Mouse (Mus musculus): Measurements from ENCODE around the gene Olfr433. TPM values are rescaled to one million over a fixed set of nuclear protein-coding genes. Genes with fewer than 3 reads are reported as not detected.
"Not testable (repeated sequence)": the region's sequence is repeated elsewhere in the genome, so short reads cannot be mapped to it uniquely, and the experiment has no call there.

Olfr433 gene
- polyA plus RNA-seq (2015; fragmentation: Nextera tagmentation; extraction: Ambion mirVana): not detected in 2 replicates

DNA sequence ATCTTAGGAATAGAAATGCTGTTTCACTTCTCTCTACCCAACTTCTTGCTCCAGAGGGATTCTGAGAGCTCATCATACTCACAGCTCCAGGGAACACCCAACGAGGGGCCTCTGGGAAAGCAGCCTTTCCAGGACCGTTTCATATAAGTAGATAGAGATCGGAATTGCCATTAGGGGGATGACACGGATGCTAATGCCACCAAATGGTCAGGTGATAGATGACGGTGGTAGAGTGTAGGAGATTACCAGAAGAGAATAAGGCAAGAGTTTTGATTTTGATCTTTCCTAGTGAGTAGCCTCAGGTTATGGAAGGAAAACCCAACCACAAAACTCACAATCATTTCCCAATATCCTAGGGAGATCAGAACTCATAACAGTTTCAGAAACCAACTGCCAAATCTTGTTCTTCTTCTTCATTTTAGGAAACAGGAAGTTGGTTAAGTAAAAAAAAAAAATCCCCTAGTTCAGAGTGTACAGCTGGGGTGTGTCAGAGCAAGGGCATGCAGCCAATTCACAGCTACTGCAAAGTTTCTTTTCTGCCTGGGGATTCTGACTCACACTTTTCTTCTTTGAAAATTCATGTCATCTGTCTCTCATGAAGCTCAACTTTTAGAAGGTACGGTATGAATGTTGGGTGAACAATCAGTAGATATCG lies at the start of gene Olfr433:
Gene Olfr433 (plus strand): TSS at position 183 of the 655 bp plus-strand sequence.
- Histone ChIP-seq H3K4me3 (no peak within 1 kb of the TSS), H3K4me1 (no peaks in the 10 kb centered on the region), H3K36me3 (ENCODE audit: poor library complexity, severe bottlenecking) (no peaks in the 10 kb centered on the region), H3K4me2 (no peak within 1 kb of the TSS), H3K27me3 (no peaks in the 10 kb centered on the region), H3K27ac (no peak within 1 kb of the TSS), H3K9me3 (replicated peaks) (no peaks in the 10 kb centered on the region), H3K9ac (no peak within 1 kb of the TSS)
- no peak for ATAC-seq
- 92% methylated on average over 7 of the region's 7 CpGs for WGBS

DNA sequence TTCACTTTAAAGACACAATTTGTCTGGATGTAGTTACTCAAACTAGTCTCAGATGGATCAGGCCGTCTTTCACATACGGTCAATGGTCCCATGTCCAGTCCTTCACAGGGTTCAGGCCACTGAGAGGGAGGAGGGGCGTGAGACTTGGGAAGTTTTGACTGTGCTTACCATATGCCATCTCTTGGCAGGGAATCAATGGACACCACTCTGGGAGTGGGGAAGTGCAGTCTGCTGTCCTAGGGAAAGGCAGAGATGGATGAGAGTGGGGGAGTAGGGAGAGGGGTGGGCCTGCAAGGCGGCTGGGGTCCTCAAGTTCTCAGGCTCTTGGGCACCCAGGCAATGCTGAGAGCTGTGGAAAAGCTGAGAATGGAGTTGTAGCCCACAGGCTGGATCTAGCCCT lies 45.5 kb upstream of the Olfr433 start:
- H3K4me2 ChIP-seq: no peak overlapping the region
- H3K36me3 ChIP-seq (ENCODE audit: poor library complexity, severe bottlenecking): no peaks in the 10 kb centered on the region
- no peak overlapping the region for H3K4me3 ChIP-seq
- no peak overlapping the region for H3K27ac ChIP-seq
- H3K9ac ChIP-seq: no peak overlapping the region
- 87% methylated on average over 4 of the region's 4 CpGs for WGBS
- ATAC-seq: no peak
- no peaks in the 10 kb centered on the region for H3K9me3 ChIP-seq (replicated peaks)
- H3K27me3 ChIP-seq: no peaks in the 10 kb centered on the region
- H3K4me1 ChIP-seq: no peaks in the 10 kb centered on the region

- H3K4me3 ChIP-seq; H3K9ac ChIP-seq; H3K9me3 ChIP-seq (replicated peaks); H3K4me1 ChIP-seq; H3K4me2 ChIP-seq; H3K27ac ChIP-seq; H3K27me3 ChIP-seq; H3K36me3 ChIP-seq (ENCODE audit: poor library complexity, severe bottlenecking); ATAC-seq: not testable (repeated sequence)
- WGBS: 93% methylated on average over 2 of the region's 3 CpGs
Observed at GRCm38 (mm10) chr1:174004352-174005109, 36.0 kb upstream of the Olfr433 start.

DNA sequence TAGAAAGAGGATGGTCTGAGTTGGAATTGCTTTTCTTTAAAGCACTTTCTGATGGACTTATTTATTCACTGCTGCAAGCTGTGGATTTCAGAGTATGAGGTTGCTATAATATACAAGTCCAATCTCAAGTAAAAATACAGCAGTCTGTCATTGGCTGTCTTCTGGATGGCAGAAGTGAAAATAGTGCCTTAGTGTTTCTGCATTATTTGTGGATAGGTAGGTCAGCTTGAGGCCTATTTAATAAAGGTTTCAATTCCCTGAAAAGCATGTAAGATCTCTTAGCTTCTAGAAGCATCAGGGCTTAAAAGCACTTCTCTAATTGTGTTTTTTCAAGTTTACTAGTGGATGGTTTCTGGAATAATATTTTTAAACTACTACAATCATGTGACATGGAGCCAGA lies 33.5 kb upstream of the Olfr433 start:
- H3K4me2 ChIP-seq; H3K4me1 ChIP-seq; H3K9me3 ChIP-seq (replicated peaks); H3K9ac ChIP-seq; H3K4me3 ChIP-seq; H3K27ac ChIP-seq; H3K27me3 ChIP-seq; ATAC-seq; H3K36me3 ChIP-seq (ENCODE audit: poor library complexity, severe bottlenecking): not testable (repeated sequence)

DNA sequence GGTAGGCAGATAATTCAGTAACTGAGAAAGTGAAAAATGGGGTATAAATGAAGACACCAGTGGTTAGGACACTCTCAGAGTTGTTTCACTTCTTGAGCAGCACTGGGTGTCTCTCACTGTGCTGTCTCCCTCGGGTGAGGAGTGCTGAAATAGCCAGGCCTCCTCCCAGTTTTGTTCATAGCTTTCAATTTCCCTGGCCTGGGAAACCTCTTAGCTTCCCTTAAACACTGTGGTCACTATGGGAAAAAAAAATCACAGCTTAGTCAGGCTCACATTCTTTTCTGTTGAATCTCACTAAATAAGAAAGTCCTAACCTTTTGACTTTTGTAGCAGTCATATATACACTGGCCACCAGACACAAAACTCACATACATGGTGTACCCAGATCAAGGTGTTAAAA lies 8.8 kb upstream of the Olfr433 start, which contains the start of gene Ifi205:
Gene Ifi205 (minus strand): TSS at position 113 of the 400 bp plus-strand sequence.
- WGBS: 52% methylated on average over 1 of the region's 1 CpGs
- Histone ChIP-seq H3K4me1 (no peaks in the 10 kb centered on the region), H3K27me3 (no peaks in the 10 kb centered on the region), H3K4me3 (no peak within 1 kb of the TSS), H3K9me3 (replicated peaks) (no peaks in the 10 kb centered on the region), H3K4me2 (no peak within 1 kb of the TSS), H3K27ac (no peak within 1 kb of the TSS), H3K36me3 (ENCODE audit: poor library complexity, severe bottlenecking) (no peaks in the 10 kb centered on the region), H3K9ac (no peak within 1 kb of the TSS)
- ATAC-seq: no peak

DNA sequence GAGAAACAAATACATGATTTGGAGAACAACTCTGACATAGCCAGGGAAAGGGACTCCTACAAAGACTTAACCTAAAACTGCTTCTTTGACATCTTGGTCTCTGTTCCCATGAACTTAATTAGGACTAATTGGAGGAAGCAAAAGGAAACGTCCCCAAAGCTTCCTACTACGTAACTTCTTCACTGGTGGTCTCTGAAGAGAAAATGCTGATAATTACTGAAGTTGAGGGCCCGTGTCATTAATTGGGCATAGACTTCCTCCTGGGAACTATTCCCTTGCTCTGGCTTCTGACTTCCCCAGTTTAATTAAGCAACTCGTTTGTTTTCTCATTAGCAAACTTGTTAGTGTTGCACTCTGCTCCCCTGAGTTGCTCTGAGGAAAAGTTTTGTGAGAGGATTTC lies 4.7 kb upstream of the Olfr433 start:
- H3K27ac ChIP-seq: no peak overlapping the region
- no peak overlapping the region for H3K9ac ChIP-seq
- ATAC-seq: no peak
- H3K9me3 ChIP-seq (replicated peaks): no peaks in the 10 kb centered on the region
- 41% methylated on average over 4 of the region's 4 CpGs for WGBS
- no peaks in the 10 kb centered on the region for H3K27me3 ChIP-seq
- no peaks in the 10 kb centered on the region for H3K36me3 ChIP-seq (ENCODE audit: poor library complexity, severe bottlenecking)
- no peaks in the 10 kb centered on the region for H3K4me1 ChIP-seq
- no peak overlapping the region for H3K4me3 ChIP-seq
- no peak overlapping the region for H3K4me2 ChIP-seq

DNA sequence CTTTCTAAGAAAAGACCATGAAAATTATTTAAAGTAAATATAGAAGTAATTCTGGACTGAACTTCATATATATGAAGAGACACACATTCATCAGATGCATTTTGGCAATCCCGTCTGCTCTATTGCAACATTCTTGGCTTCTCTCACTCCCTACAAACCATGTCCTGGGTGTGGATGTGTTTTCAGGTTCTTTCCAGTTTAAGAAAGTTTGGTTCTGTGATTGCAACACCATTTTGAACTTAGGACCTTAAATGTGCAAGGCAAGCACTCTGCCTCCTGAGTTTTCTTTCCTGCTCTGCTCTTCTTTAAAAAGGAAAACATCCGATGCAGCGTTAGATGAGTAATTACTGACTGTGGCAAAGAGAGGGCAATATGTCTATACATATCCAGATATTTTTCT lies 2.0 kb upstream of the Olfr433 start:
- 92% methylated on average over 3 of the region's 3 CpGs for WGBS
- H3K4me3 ChIP-seq: no peak overlapping the region
- ATAC-seq: no peak

GRCm38 (mm10) chr1:174042091-174042884 lies 1.8 kb downstream of the Olfr433 start:
- not testable (repeated sequence) for H3K4me2 ChIP-seq; H3K9ac ChIP-seq; H3K36me3 ChIP-seq (ENCODE audit: poor library complexity, severe bottlenecking); H3K27me3 ChIP-seq; H3K9me3 ChIP-seq (replicated peaks); H3K4me1 ChIP-seq; H3K4me3 ChIP-seq; H3K27ac ChIP-seq
- 90% methylated on average over 12 of the region's 12 CpGs for WGBS
- peak; percentile 13; the same call in 1 of the 2 replicates for ATAC-seq

More for the DNA sequence above, 2.0 kb upstream of the Olfr433 start:
- Histone ChIP-seq H3K9ac (no peak overlapping the region), H3K4me2 (no peak overlapping the region), H3K4me1 (no peaks in the 10 kb centered on the region), H3K9me3 (replicated peaks) (no peaks in the 10 kb centered on the region), H3K36me3 (ENCODE audit: poor library complexity, severe bottlenecking) (no peaks in the 10 kb centered on the region), H3K27ac (no peak overlapping the region), H3K27me3 (no peaks in the 10 kb centered on the region)

DNA sequence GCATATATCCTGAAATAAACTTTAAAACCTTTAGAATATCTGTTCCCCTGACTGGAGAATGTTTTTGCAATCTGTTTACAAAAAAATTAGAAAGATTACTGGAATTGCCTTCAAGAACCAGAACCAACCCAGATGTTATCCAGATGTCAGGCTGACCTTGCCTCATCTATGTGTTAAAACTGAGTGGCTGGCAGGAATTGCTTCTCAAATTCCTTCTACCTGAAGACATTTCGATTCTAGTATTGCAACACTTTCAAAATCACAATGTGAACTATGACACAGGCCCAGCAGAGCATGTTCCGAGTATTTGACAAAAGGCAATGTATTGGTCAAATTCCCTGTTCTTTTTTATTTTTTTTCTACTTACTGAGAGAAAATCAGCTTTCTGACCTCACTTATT lies 3.9 kb downstream of the Olfr433 start:
- ATAC-seq: no peak
- Histone ChIP-seq H3K9me3 (replicated peaks) (no peaks in the 10 kb centered on the region), H3K27ac (no peak overlapping the region), H3K27me3 (no peaks in the 10 kb centered on the region), H3K4me3 (no peak overlapping the region), H3K4me1 (no peaks in the 10 kb centered on the region), H3K9ac (no peak overlapping the region), H3K36me3 (ENCODE audit: poor library complexity, severe bottlenecking) (no peaks in the 10 kb centered on the region), H3K4me2 (no peak overlapping the region)
- 82% methylated on average over 2 of the region's 2 CpGs for WGBS

- H3K4me1 ChIP-seq; H3K4me3 ChIP-seq; H3K27me3 ChIP-seq; ATAC-seq; H3K9me3 ChIP-seq (replicated peaks); H3K27ac ChIP-seq; H3K4me2 ChIP-seq; H3K9ac ChIP-seq; H3K36me3 ChIP-seq (ENCODE audit: poor library complexity, severe bottlenecking): not testable (repeated sequence)
- WGBS: 90% methylated on average over 6 of the region's 6 CpGs
Observed at GRCm38 (mm10) chr1:174048227-174048626, 7.7 kb downstream of the Olfr433 start.

GRCm38 (mm10) chr1:174048893-174049292 lies 8.4 kb downstream of the Olfr433 start, which contains the start of gene Olfr432:
Gene Olfr432 (plus strand): TSS chr1:174049205.
- H3K9ac ChIP-seq: no peak within 1 kb of the TSS
- no peak within 1 kb of the TSS for H3K27ac ChIP-seq
- H3K4me2 ChIP-seq: no peak within 1 kb of the TSS
- no peaks in the 10 kb centered on the region for H3K36me3 ChIP-seq (ENCODE audit: poor library complexity, severe bottlenecking)
- no peaks in the 10 kb centered on the region for H3K4me1 ChIP-seq
- H3K9me3 ChIP-seq (replicated peaks): no peaks in the 10 kb centered on the region
- ATAC-seq: no peak
- no peak within 1 kb of the TSS for H3K4me3 ChIP-seq
- no peaks in the 10 kb centered on the region for H3K27me3 ChIP-seq
- WGBS: 68% methylated on average over 2 of the region's 2 CpGs

- H3K9me3 ChIP-seq (replicated peaks); H3K36me3 ChIP-seq (ENCODE audit: poor library complexity, severe bottlenecking); H3K27ac ChIP-seq; H3K4me3 ChIP-seq; H3K9ac ChIP-seq; ATAC-seq; H3K4me2 ChIP-seq; H3K4me1 ChIP-seq; H3K27me3 ChIP-seq: not testable (repeated sequence)
- 83% methylated on average over 4 of the region's 4 CpGs for WGBS
Observed at GRCm38 (mm10) chr1:174049357-174049756, 8.9 kb downstream of the Olfr433 start.

All from forebrain, embryonic 13.5 days (tissue).